Mouse (Mus musculus) kidney, adult 2 months (tissue): Measurements from ENCODE around the gene Crot.

ENCODE experiments used
- CTCF ChIP-seq: fragments of 200-500 bp; conservative IDR thresholded peaks from 2 replicates; pipeline ENCODE4 v1.5.1; 2011; ENCODE audit warnings: low read depth, mild to moderate bottlenecking, control low read depth, low read length, moderate library complexity, mixed read lengths; ENCODE audit not compliant: insufficient read depth, insufficient read length
- POLR2A ChIP-seq: fragments of 200-500 bp; IDR thresholded peaks from one replicate; pipeline ENCODE4 v1.6.1; 2011; ENCODE audit warnings: low read depth, low read length, control low read depth

- no peak for TF ChIP-seq POLR2A
- TF ChIP-seq CTCF, result no peak
Observed at GRCm38 (mm10) chr5:9028266-9028841, 31.2 kb upstream of the Crot start.
